Mouse (Mus musculus): ENCODE measurements around the gene 1810010D01Rik.

The 1810010D01Rik gene

GRCm38 (mm10) chr7:145176750-145177589 lies 30.9 kb downstream of the 1810010D01Rik start:
- no peak for DNase-seq (ENCODE audit: low read depth, low spot score)

GRCm38 (mm10) chr7:145173563-145173962 lies 34.4 kb downstream of the 1810010D01Rik start:
- no peak for DNase-seq (ENCODE audit: low read depth, low spot score)

- DNase-seq (ENCODE audit: low read depth, low spot score): no peak
Measured at GRCm38 (mm10) chr7:145173116-145173515, 34.8 kb downstream of the 1810010D01Rik start.

GRCm38 (mm10) chr7:145169703-145170102 lies 38.2 kb downstream of the 1810010D01Rik start:
- no peak for DNase-seq (ENCODE audit: low read depth, low spot score)

GRCm38 (mm10) chr7:145159283-145160240 lies 48.4 kb downstream of the 1810010D01Rik start:
- no peak for DNase-seq (ENCODE audit: low read depth, low spot score)

Measured in skeletal muscle tissue, adult 2 months (tissue).